Mouse (Mus musculus) megakaryocyte progenitor cell, adult 5-6 weeks (primary cell): ENCODE results near the gene Hes3. TPM values are rescaled to one million over a fixed set of nuclear protein-coding genes. Genes with fewer than 3 reads are reported as not detected.
A peak's percentile ranks its signal among the peaks of the same experiment; 100 is the strongest.

Experiments
- ATAC-seq: replicated peaks from 2 replicates; pipeline ENCODE4 v1.8.0; 2016; ENCODE audit warnings: mild to moderate bottlenecking, moderate TSS enrichment, inconsistent platforms; ENCODE audit not compliant: poor library complexity
- total RNA-seq, 2 experiments: library from RNA; stranded (forward) in 1 of 2; stranded (reverse) in 1 of 2; fragments of 157-497, 149-512 nt in 1 of 2; fragments of 200-1000 nt in 1 of 2; gene quantifications; 2 replicates each; pipeline versions ENCODE4 v1.2.3 to v1.2.4; 2015 to 2017

Gene Hes3
- total RNA-seq, 2 experiments from 2014 or later = not detected

- no peak for ATAC-seq
Measured at GRCm38 (mm10) chr4:152263512-152264176, 27.8 kb downstream of the Hes3 start.

GRCm38 (mm10) chr4:152263089-152263488 is 28.4 kb downstream of the Hes3 start:
- ATAC-seq = peak; percentile 59

- no peak for ATAC-seq
Measured at GRCm38 (mm10) chr4:152262187-152262586, 29.3 kb downstream of the Hes3 start.

- no peak for ATAC-seq
Measured at GRCm38 (mm10) chr4:152260451-152260850, 31.0 kb downstream of the Hes3 start.

- peak; percentile 93 for ATAC-seq
Measured at GRCm38 (mm10) chr4:152257070-152257469, 34.4 kb downstream of the Hes3 start.

GRCm38 (mm10) chr4:152253183-152253759 is 38.2 kb downstream of the Hes3 start:
- no peak for ATAC-seq

- no peak for ATAC-seq
Measured at GRCm38 (mm10) chr4:152250615-152251014, 40.8 kb downstream of the Hes3 start.

GRCm38 (mm10) chr4:152247195-152247594 is 44.3 kb downstream of the Hes3 start:
- ATAC-seq = 0 out of 2 replicates have a peak, but pooled peaks have one; percentile 21

- no peak for ATAC-seq
Measured at GRCm38 (mm10) chr4:152246011-152246410, 45.5 kb downstream of the Hes3 start.

- no peak for ATAC-seq
Measured at GRCm38 (mm10) chr4:152244545-152245522, 46.6 kb downstream of the Hes3 start.

GRCm38 (mm10) chr4:152243969-152244368 is 47.5 kb downstream of the Hes3 start:
- ATAC-seq = no peak

GRCm38 (mm10) chr4:152243241-152243891 is 48.1 kb downstream of the Hes3 start:
- ATAC-seq = no peak

GRCm38 (mm10) chr4:152239974-152240373 is 51.5 kb downstream of the Hes3 start:
- ATAC-seq = no peak

Other genes starting within 250 kb of the Hes3 start
- 0.66 and 1.2 TPM in 2 replicates for gene Plekhg5, start 219.2 kb downstream of the Hes3 start, total RNA-seq (2015)
- gene Plekhg5, start 219.2 kb downstream of the Hes3 start, total RNA-seq (2017) = 1.6 and 2.6 TPM in 2 replicates
- 1.5 TPM in 1 of 2 replicates, not detected in the other for gene Tnfrsf25, start 175.7 kb downstream of the Hes3 start, total RNA-seq (2015)
- 0.10 TPM in 1 of 2 replicates, not detected in the other for gene Tnfrsf25, start 175.7 kb downstream of the Hes3 start, total RNA-seq (2017)
- 1.1 and 1.3 TPM in 2 replicates for gene Espn, start 139.3 kb downstream of the Hes3 start, total RNA-seq (2015)
- 0.91 TPM in 1 of 2 replicates, not detected in the other for gene Espn, start 139.3 kb downstream of the Hes3 start, total RNA-seq (2017)
- gene Hes2, start 132.8 kb downstream of the Hes3 start, total RNA-seq (2015) = not detected in 2 replicates
- gene Hes2, start 132.8 kb downstream of the Hes3 start, total RNA-seq (2017) = not detected in 2 replicates
- gene Acot7, start 113.5 kb downstream of the Hes3 start, total RNA-seq (2015) = 75.9 and 76.7 TPM in 2 replicates
- 72.6 and 79.3 TPM in 2 replicates for gene Acot7, start 113.5 kb downstream of the Hes3 start, total RNA-seq (2017)
- 0.12 and 0.76 TPM in 2 replicates for gene Gpr153, start 17.4 kb downstream of the Hes3 start, total RNA-seq (2015)
- not detected in 2 replicates for gene Gpr153, start 17.4 kb downstream of the Hes3 start, total RNA-seq (2017)
- gene Icmt, start 5.6 kb upstream of the Hes3 start, total RNA-seq (2015) = 7.9 and 12.1 TPM in 2 replicates
- gene Icmt, start 5.6 kb upstream of the Hes3 start, total RNA-seq (2017) = 11.5 and 14.8 TPM in 2 replicates
- gene Rnf207, start 27.3 kb upstream of the Hes3 start, total RNA-seq (2015) = 0.12 TPM in 1 of 2 replicates, not detected in the other
- gene Rnf207, start 27.3 kb upstream of the Hes3 start, total RNA-seq (2017) = not detected in 2 replicates
- gene Rpl22, start 34.1 kb upstream of the Hes3 start, total RNA-seq (2015) = 1,636 and 1,708 TPM in 2 replicates
- gene Rpl22, start 34.1 kb upstream of the Hes3 start, total RNA-seq (2017) = 3,182 and 3,570 TPM in 2 replicates
- not detected in 2 replicates for gene Chd5, start 47.0 kb upstream of the Hes3 start, total RNA-seq (2015)
- 0.07 and 0.08 TPM in 2 replicates for gene Chd5, start 47.0 kb upstream of the Hes3 start, total RNA-seq (2017)
- gene Nphp4, start 185.0 kb upstream of the Hes3 start, total RNA-seq (2015) = 0.39 and 0.72 TPM in 2 replicates
- 0.12 and 0.14 TPM in 2 replicates for gene Nphp4, start 185.0 kb upstream of the Hes3 start, total RNA-seq (2017)
- gene Kcnab2, start 186.2 kb upstream of the Hes3 start, total RNA-seq (2015) = 39.8 and 46.3 TPM in 2 replicates
- 75.2 and 84.8 TPM in 2 replicates for gene Kcnab2, start 186.2 kb upstream of the Hes3 start, total RNA-seq (2017)